In genomic region chr2:169061520-169061919, GRCm38 (mm10) we compare ENCODE assay signal across 8 mouse cellular contexts.
DNase-seq lines count a peak whose midpoint lies in the region; ATAC-seq and TF ChIP-seq lines count a peak whose summit lies in the region.

No protein-coding gene starts in this region.

- no peaks in the 10 kb centered on the region for H3K9me3 ChIP-seq in heart, embryonic 11.5 days (replicated peaks; ENCODE audit: control insufficient read depth, low read length)
- H3K9me3 ChIP-seq in kidney, postnatal 0 days (replicated peaks; ENCODE audit: low read length) = no peaks in the 10 kb centered on the region
- 0 out of 2 replicates have a peak, but pooled peaks cover 4% of the 10 kb centered on the region for H3K9me3 ChIP-seq in neural tube, embryonic 12.5 days

- ATAC-seq in heart, embryonic 11.5 days (replicated peaks; ENCODE audit: insufficient number of reproducible peaks, low FRiP score, low TSS enrichment) = no peak
- ATAC-seq in kidney, postnatal 0 days (replicated peaks; ENCODE audit: low FRiP score, low read depth) = no peak; the same call in 1 of the 2 replicates
- no peak for ATAC-seq in neural tube, embryonic 12.5 days (ENCODE audit: low FRiP score, low read depth)

- no peaks in the 10 kb centered on the region for H3K27me3 ChIP-seq in heart, embryonic 11.5 days (ENCODE audit: control insufficient read depth, insufficient read depth, low read length)
- H3K27me3 ChIP-seq in kidney, postnatal 0 days (ENCODE audit: insufficient read depth, low read length) = no peaks in the 10 kb centered on the region
- H3K27me3 ChIP-seq in neural tube, embryonic 12.5 days (replicated peaks) = no peaks in the 10 kb centered on the region

- DNase-seq in B cell, adult 2 months = peak; percentile 34 to 38
- DNase-seq in brain, embryonic 14.5 days (ENCODE audit: low read depth) = peak; percentile 94
- DNase-seq in fibroblast of lung, adult 2 months (ENCODE audit: low read depth) = peak; percentile 20
- peak; percentile 93 for DNase-seq in kidney, postnatal 0 days (ENCODE audit: low spot score)
- DNase-seq in liver = peak; percentile 66
- peak; percentile 68 for DNase-seq in testis, postnatal 14 days (ENCODE audit: low spot score)

- H3K4me2 ChIP-seq in heart, embryonic 11.5 days = peak overlapping the region; percentile 27
- no peak overlapping the region for H3K4me2 ChIP-seq in kidney, postnatal 0 days (ENCODE audit: low read length)
- H3K4me2 ChIP-seq in neural tube, embryonic 12.5 days (replicated peaks) = 0 out of 2 replicates have a peak overlapping the region, but pooled peaks have one; percentile 12

- 8% methylated on average over 11 of the region's 11 CpGs for WGBS in heart, embryonic 11.5 days (ENCODE audit: insufficient replicate concordance)
- 3% methylated on average over 11 of the region's 11 CpGs for WGBS in kidney, postnatal 0 days
- WGBS in neural tube, embryonic 12.5 days = 10% methylated on average over 11 of the region's 11 CpGs

- no peak for TF ChIP-seq POLR2A in brain, embryonic 14.5 days (IDR thresholded peaks at IDR 0.05; ENCODE audit: borderline replicate concordance, extremely low read depth, insufficient read depth, insufficient read length, poor library complexity, severe bottlenecking)

- peak; percentile 90 for TF ChIP-seq CTCF in brain, embryonic 14.5 days (IDR thresholded peaks at IDR 0.05; ENCODE audit: borderline replicate concordance, extremely low read depth, insufficient read depth, insufficient read length)
- TF ChIP-seq CTCF in kidney, postnatal 0 days (IDR thresholded peaks at IDR 0.05; ENCODE audit: low read depth) = peak; percentile 97

- no peak overlapping the region for H3K9ac ChIP-seq in heart, embryonic 11.5 days (ENCODE audit: low read depth, low read length)
- no peak overlapping the region for H3K9ac ChIP-seq in kidney, postnatal 0 days (ENCODE audit: low read depth, low read length)
- H3K9ac ChIP-seq in neural tube, embryonic 12.5 days = no peak overlapping the region

- H3K36me3 ChIP-seq in heart, embryonic 11.5 days (ENCODE audit: control insufficient read depth, insufficient read depth, low read length) = no peaks in the 10 kb centered on the region
- H3K36me3 ChIP-seq in kidney, postnatal 0 days (ENCODE audit: insufficient read depth, low read length) = no peaks in the 10 kb centered on the region
- no peaks in the 10 kb centered on the region for H3K36me3 ChIP-seq in neural tube, embryonic 12.5 days

- H3K4me1 ChIP-seq in heart, embryonic 11.5 days (ENCODE audit: control insufficient read depth, insufficient read depth, low read length) = no peaks in the 10 kb centered on the region
- 0 out of 2 replicates have a peak, but pooled peaks cover 4% of the 10 kb centered on the region for H3K4me1 ChIP-seq in kidney, postnatal 0 days (replicated peaks; ENCODE audit: insufficient read depth, low read length)
- no peaks in the 10 kb centered on the region; the same call in 1 of the 2 replicates for H3K4me1 ChIP-seq in neural tube, embryonic 12.5 days

- H3K27ac ChIP-seq in heart, embryonic 11.5 days (ENCODE audit: low read depth, low read length) = no peak overlapping the region
- no peak overlapping the region for H3K27ac ChIP-seq in kidney, postnatal 0 days
- no peak overlapping the region for H3K27ac ChIP-seq in neural tube, embryonic 12.5 days

- H3K4me3 ChIP-seq in heart, embryonic 11.5 days (ENCODE audit: low read depth, low read length) = no peak overlapping the region
- no peak overlapping the region for H3K4me3 ChIP-seq in kidney, postnatal 0 days (replicated peaks; ENCODE audit: low read depth, low read length)
- H3K4me3 ChIP-seq in neural tube, embryonic 12.5 days = no peak overlapping the region

Comparison
In these comparisons a context has a peak if more than half of its experiments do, and no peak if none do; other contexts are left out.
1. DNase-seq: peak in every context shown above with its lines; median percentile 94 in brain, embryonic 14.5 days; 93 in kidney, postnatal 0 days; 68 in testis, postnatal 14 days; 66 in liver; 36 in B cell, adult 2 months; 20 in fibroblast of lung, adult 2 months.